Mouse (Mus musculus) heart, adult 10 weeks (tissue): ENCODE results near the gene Angptl1. TPM values are rescaled to one million over a fixed set of nuclear protein-coding genes. Genes with fewer than 3 reads are reported as not detected.

ENCODE experiments used
- polyA plus RNA-seq: library from polyadenylated mRNA; stranded (reverse); fragments of 350-450 nt; fragmentation: Illumina TruSeq; extraction: RNeasy Lipid Tissue Mini Kit (QIAGEN cat#74804); gene quantifications from one replicate; pipeline ENCODE4 v1.2.3, GENCODE M21; 2014; ENCODE audit warnings: low read depth, low replicate concordance

The Angptl1 gene
- 3.6 TPM for polyA plus RNA-seq

GRCm38 (mm10) chr1:156838177-156838576 lies at the start of gene Angptl1:
TSS of gene Angptl1 (plus strand) at chr1:156838562.

Other genes with a start within 250 kb of the Angptl1 start
- gene Tor3a, start 164.2 kb upstream of the Angptl1 start, polyA plus RNA-seq = 10.5 TPM
- 48.4 TPM for gene Fam20b, start 119.5 kb upstream of the Angptl1 start, polyA plus RNA-seq
- gene Ralgps2, start 101.1 kb downstream of the Angptl1 start, polyA plus RNA-seq = 7.8 TPM